Mouse (Mus musculus) heart, adult 2 months (tissue): Measurements from ENCODE around the gene Svop.

Source experiments
- CTCF ChIP-seq: fragments of 200-600 bp; IDR thresholded peaks from 2 replicates; pipeline ENCODE4 v1.8.1; 2022; ENCODE audit warnings: antibody characterized with exemption, mild to moderate bottlenecking, moderate library complexity
- POLR2A ChIP-seq: fragments of 200-500 bp; IDR thresholded peaks from 2 replicates; pipeline ENCODE4 v1.6.1; 2011; ENCODE audit warnings: mild to moderate bottlenecking, low read depth, low read length, control low read depth; ENCODE audit not compliant: insufficient read depth

- TF ChIP-seq CTCF (no peak), POLR2A (no peak)
Observed at GRCm38 (mm10) chr5:114009049-114009448, 82.3 kb downstream of the Svop start.
